Mouse (Mus musculus): ENCODE measurements around the gene Tjp3.

Tjp3 gene

DNA sequence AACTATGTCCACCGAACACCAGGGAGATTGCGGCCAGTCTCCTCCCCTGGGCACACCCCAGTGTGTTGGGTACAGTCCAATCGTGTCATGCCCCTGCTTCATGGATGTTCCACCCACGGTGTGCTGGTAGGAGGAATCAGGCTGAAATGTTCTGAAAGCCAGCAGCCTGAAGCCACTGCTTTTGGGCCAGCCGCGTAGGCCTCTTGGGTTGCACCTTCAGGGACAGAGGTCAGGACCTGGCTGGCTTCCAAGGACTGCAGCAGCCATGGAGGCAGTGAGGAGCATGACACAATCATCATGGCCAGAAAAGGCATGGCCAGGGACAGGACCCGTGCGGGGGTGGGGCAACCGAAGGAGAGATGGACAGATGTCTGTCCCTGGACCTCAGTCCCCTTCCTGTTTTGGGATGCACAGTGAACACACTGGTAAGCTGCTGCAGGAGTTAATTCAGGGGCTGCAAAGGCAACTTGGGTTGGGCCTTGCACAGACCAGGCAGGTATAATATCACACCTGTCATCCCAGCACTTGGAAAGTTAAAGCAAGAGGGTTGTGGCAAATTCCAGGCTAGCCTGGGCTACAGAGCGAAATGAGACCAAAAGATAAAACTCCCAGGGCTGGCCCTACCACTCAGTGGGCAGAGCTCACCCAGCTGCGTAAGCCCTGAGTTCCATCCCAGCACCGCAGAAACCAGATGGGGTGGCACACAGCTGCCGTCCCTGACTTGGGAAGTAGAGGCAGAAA is 27.4 kb upstream of the Tjp3 start:
- peak; percentile 73 for DNase-seq

- DNase-seq: no peak
These were observed 25.9 kb upstream of the Tjp3 start for GRCm38 (mm10) chr10:81317273-81317672.

GRCm38 (mm10) chr10:81316338-81317060 is 25.1 kb upstream of the Tjp3 start:
- DNase-seq: peak; percentile 59

- peak; percentile 38 for DNase-seq
These were observed 24.2 kb upstream of the Tjp3 start for GRCm38 (mm10) chr10:81315587-81315986.

DNA sequence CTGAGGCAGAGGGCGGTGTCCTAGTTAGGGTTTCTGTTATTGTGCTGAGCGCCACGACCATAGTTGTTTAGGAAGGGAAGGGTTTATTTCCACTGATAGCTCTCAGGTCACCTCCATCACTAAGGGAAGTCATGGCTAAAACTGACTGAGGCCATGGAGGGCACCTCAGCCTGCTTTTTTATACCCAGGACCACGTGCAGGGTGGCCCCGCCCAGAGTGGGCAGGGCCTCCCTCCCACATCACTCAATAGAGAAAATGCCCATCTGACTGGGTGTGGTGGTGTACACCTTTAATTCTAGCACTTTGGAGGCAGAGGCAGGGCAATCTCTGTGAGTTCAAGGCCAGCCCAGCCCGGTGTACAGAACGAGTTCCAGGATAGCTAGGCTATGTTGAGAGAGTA is 22.8 kb upstream of the Tjp3 start:
- DNase-seq: peak; percentile 34

DNA sequence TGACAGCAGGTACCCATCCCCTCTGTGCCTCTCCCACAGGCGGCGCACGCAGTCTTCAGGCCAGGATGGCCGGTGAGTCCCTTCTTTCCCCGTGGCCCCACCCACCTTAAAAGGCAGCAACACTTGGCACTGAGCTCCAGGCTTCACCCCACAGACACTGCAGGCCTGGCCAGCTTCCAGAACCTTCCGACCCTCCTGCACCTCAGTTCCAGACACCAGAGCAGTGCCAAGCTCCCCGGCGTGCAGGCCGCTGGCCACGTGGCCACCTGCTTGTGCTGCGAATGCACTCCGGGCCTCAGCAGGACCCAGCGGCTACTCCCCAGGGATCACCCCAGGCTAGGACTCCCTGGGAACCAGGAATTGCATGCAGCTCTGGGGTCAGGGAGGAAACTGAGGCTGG is 22.2 kb upstream of the Tjp3 start:
- DNase-seq: peak; percentile 32

- DNase-seq: peak; percentile 20
These were observed 18.2 kb upstream of the Tjp3 start for GRCm38 (mm10) chr10:81309571-81309970.

GRCm38 (mm10) chr10:81306837-81307682 is 15.7 kb upstream of the Tjp3 start:
- no peak for DNase-seq

- peak; percentile 67 for DNase-seq
These were observed 14.8 kb upstream of the Tjp3 start for GRCm38 (mm10) chr10:81306173-81306668.

DNA sequence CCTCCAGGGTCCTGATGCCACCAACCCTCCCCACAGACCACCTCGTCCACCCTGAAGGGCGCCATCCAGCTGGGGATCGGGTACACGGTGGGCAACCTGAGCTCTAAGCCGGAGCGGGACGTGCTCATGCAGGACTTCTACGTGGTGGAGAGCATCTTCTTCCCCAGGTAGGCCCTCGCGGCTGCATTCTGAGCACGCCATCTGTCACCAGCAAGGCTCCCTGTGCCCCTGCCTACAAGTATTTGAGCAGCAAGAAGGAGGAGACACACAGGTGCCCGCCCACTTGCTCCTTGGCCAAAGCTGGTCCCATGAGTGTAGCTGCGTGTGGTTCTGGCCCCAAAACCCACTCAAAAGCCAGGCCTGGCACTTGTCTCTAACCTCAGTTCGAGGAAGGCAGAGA is 14.3 kb upstream of the Tjp3 start:
- DNase-seq: peak; percentile 73

GRCm38 (mm10) chr10:81304597-81305238 is 13.3 kb upstream of the Tjp3 start:
- DNase-seq: peak; percentile 83

DNA sequence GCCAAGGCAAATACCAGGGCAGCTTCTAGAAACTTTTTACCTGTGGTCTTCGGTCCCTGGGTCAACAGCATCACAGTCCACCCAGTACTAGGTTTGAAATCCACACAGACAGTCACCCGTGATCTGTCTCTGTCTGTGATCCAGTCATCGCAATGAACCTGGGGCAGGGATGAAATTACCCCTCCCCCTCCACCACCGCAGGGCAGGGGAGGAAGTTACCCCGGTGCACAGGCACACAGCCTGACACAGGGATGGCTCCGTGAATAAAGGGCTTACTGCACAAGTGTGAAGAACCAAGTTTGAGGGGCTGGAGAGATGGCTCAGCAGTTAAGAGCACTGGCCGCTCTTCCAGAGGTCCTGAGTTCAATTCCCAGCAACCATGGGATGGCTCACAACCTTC is 12.4 kb upstream of the Tjp3 start:
- no peak for DNase-seq

DNA sequence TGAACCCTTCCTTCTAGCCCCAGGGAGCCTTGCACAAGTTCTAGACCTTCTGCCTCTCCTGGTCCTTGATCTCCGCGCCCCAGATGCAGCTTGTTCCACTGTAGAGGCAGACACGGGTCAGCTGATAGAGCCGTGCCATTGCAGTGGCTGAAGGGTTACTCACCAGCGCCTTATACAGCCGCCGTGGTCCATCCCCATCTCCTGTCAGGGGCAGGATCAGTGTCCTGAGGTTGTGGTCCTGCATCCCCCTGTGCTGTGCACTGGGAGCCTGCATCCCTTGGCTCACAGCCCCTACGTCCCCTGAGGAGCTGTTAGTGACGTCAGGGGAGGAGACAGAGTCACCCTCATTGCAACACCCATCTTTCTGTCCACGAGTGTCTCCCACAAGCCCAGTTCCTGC is 11.9 kb upstream of the Tjp3 start:
- DNase-seq: no peak

- DNase-seq: no peak
These were observed 11.4 kb upstream of the Tjp3 start for GRCm38 (mm10) chr10:81302781-81303218.

DNA sequence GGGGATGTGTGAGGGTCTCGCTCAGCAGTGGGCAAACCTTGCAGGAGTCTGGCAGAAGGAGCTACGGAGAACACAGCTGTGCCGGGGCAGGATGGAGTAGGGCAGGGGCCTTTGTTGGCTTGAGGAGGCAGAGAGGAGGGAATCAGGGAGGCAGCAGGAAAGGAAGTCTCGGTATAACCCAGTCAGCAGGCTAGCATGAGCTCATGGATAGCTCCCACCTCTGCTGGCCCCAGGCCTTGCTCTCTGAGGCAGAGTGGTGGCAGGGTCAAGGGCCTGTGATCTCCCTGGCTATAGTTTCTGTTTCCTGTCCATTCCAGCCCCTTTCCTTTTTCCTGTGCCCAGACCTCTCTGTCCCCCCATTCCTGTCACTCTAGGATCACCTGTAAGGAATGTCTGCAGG is 10.9 kb upstream of the Tjp3 start:
- peak; percentile 59 for DNase-seq

GRCm38 (mm10) chr10:81301321-81301720 is 9.9 kb upstream of the Tjp3 start:
- DNase-seq: peak; percentile 86

- DNase-seq: no peak
These were observed 9.0 kb upstream of the Tjp3 start for GRCm38 (mm10) chr10:81300352-81300907.

DNA sequence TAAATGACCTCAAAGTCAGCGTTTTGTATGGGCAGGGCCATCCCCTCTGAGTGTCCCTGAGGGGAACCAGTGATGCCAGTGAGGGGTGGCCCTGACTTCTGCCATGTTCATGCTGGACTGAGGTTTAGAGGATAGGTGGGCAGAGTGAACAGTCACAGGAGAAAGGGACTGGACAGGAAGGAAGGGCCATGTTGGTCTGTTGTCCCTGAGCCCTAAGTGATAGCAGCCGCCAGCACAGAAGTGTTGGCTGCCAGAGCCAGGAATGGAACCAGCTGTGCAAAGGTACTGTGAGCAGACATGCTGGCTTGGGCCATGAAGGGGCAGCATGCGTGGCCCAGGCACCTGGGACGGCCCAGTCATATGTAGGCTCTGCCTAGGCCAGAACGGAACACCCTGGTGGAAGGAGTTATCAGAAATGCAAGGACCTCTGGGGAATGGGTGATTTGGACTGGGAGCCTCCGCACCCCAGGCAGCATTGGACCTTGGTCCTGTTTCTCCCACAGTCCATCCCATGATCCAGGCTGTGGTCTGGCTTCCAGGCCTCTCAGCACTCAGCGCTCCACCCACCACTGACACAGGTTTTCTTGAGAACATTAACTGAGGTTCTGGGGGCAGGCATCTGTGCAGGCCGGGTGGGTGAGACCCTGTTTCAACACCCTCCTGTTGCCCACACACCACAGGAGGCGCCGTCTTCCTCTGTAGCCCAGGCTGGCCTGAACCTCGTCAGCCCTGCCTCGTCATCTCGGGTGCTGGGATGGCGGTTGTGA is 8.4 kb upstream of the Tjp3 start:
- peak; percentile 37 for DNase-seq

GRCm38 (mm10) chr10:81298369-81299100 is 7.2 kb upstream of the Tjp3 start:
- DNase-seq: peak; percentile 46

DNA sequence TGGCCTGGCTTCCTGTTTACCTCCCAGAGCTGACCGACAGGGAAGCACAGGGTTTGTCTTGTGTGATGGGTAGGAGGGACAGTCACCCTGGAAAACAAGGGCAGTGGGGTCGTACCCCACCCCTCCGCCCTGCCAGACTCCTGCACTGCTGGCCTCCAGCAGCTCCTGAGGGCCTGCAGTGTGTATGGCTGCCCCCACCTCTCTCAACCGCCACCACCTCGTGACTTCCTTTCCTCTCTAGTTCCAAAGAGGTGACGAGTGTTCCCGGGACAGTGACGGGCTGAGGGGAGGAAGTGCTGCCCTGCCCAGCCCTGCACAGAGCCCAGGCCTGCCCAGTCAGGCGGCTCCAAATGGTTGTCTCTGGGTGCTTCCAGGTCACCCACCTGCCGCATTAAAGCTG is 6.5 kb upstream of the Tjp3 start:
- no peak for DNase-seq

- no peak for DNase-seq
These were observed 5.9 kb upstream of the Tjp3 start for GRCm38 (mm10) chr10:81297246-81297645.
